Mouse (Mus musculus) hindbrain, embryonic 13.5 days (tissue): ENCODE measurements around the gene Mitf. TPM values are rescaled to one million over a fixed set of nuclear protein-coding genes. Genes with fewer than 3 reads are reported as not detected.

ENCODE experiments used
- ATAC-seq: fragments of 200-750 bp; cut with Nextera tagmentation; 2 replicates; pipeline ENCODE4 v1.8.0; 2017; ENCODE audit warnings: moderate TSS enrichment; ENCODE audit not compliant: low FRiP score
- H3K27ac ChIP-seq: fragments of 300-500 bp; sonication (generic); 2 replicates; pipeline ENCODE4 v1.5.1; 2015; ENCODE audit warnings: inconsistent platforms, mild to moderate bottlenecking, moderate library complexity
- H3K27me3 ChIP-seq: fragments of 300-500 bp; sonication (generic); 2 replicates; pipeline ENCODE4 v1.6.1; 2015; ENCODE audit warnings: mild to moderate bottlenecking, inconsistent platforms
- H3K36me3 ChIP-seq: fragments of 300-500 bp; sonication (generic); 2 replicates; pipeline ENCODE4 v1.6.1; 2015; ENCODE audit warnings: mild to moderate bottlenecking, inconsistent platforms
- H3K4me1 ChIP-seq: fragments of 300-500 bp; sonication (generic); replicated peaks from 2 replicates; pipeline ENCODE4 v1.6.1; 2015; ENCODE audit warnings: inconsistent platforms
- H3K4me2 ChIP-seq: fragments of 300-500 bp; sonication (generic); 2 replicates; pipeline ENCODE4 v1.6.1; 2015; ENCODE audit warnings: inconsistent platforms, mild to moderate bottlenecking, moderate library complexity
- H3K4me3 ChIP-seq: fragments of 300-500 bp; sonication (generic); 2 replicates; pipeline ENCODE4 v1.5.1; 2015; ENCODE audit warnings: mild to moderate bottlenecking, inconsistent platforms
- H3K9ac ChIP-seq: fragments of 300-500 bp; sonication (generic); 2 replicates; pipeline ENCODE4 v1.6.1; 2015; ENCODE audit warnings: mild to moderate bottlenecking, inconsistent platforms
- H3K9me3 ChIP-seq: fragments of 300-500 bp; sonication (generic); 2 replicates; pipeline ENCODE4 v1.6.1; 2016; ENCODE audit warnings: inconsistent platforms
- WGBS: fragments of 180-500 bp; shearing (Covaris S2); methylation state at CpG from one replicate; pipeline ENCODE4 v1.1.7; 2015; 5-methylcytosine and 5-hydroxymethylcytosine counted together
- polyA plus RNA-seq: library from polyadenylated mRNA; unstranded; fragments of >200 nt; fragmentation: Nextera tagmentation; extraction: Ambion mirVana; gene quantifications from 2 replicates; pipeline ENCODE4 v1.2.1, GENCODE M21; 2015

Gene Mitf
- polyA plus RNA-seq, 1 experiment from 2014 or later, result 2.1 TPM

GRCm38 (mm10) chr6:97887893-97888292 is 81.0 kb downstream of the Mitf start:
- WGBS, result 90% methylated on average over 4 of the region's 4 CpGs
- Histone ChIP-seq H3K9me3 (no peaks in the 10 kb centered on the region), H3K4me2 (no peak overlapping the region), H3K4me1 (peaks cover 5% of the 10 kb centered on the region; the same call in 1 of the 2 replicates), H3K9ac (no peak overlapping the region), H3K4me3 (no peak overlapping the region), H3K27ac (no peak overlapping the region), H3K27me3 (0 out of 2 replicates have a peak, but pooled peaks cover 2% of the 10 kb centered on the region), H3K36me3 (no peaks in the 10 kb centered on the region)
- ATAC-seq, result no peak

GRCm38 (mm10) chr6:97888596-97888995 is 81.7 kb downstream of the Mitf start:
- 0 out of 2 replicates have a peak, but pooled peaks cover 2% of the 10 kb centered on the region for H3K27me3 ChIP-seq
- no peak overlapping the region for H3K27ac ChIP-seq
- WGBS, result 85% methylated on average over 3 of the region's 3 CpGs
- H3K36me3 ChIP-seq, result no peaks in the 10 kb centered on the region
- no peaks in the 10 kb centered on the region for H3K9me3 ChIP-seq
- ATAC-seq, result no peak
- no peak overlapping the region for H3K4me2 ChIP-seq
- peaks cover 2% of the 10 kb centered on the region; the same call in 1 of the 2 replicates for H3K4me1 ChIP-seq
- no peak overlapping the region for H3K9ac ChIP-seq
- H3K4me3 ChIP-seq, result no peak overlapping the region

- Histone ChIP-seq H3K9ac (no peak overlapping the region), H3K27ac (no peak overlapping the region), H3K4me1 (no peaks in the 10 kb centered on the region), H3K27me3 (no peaks in the 10 kb centered on the region), H3K36me3 (no peaks in the 10 kb centered on the region), H3K4me2 (no peak overlapping the region), H3K4me3 (no peak overlapping the region), H3K9me3 (no peaks in the 10 kb centered on the region)
- no peak for ATAC-seq
- 78% methylated on average over 5 of the region's 5 CpGs for WGBS
These were observed 86.7 kb downstream of the Mitf start for GRCm38 (mm10) chr6:97893546-97893945.

GRCm38 (mm10) chr6:97897191-97897590 is 90.3 kb downstream of the Mitf start:
- Histone ChIP-seq H3K4me3 (no peak overlapping the region), H3K9ac (no peak overlapping the region), H3K36me3 (no peaks in the 10 kb centered on the region), H3K9me3 (no peaks in the 10 kb centered on the region), H3K4me2 (no peak overlapping the region), H3K4me1 (no peaks in the 10 kb centered on the region), H3K27me3 (no peaks in the 10 kb centered on the region), H3K27ac (no peak overlapping the region)
- WGBS, result 88% methylated on average over 6 of the region's 6 CpGs
- no peak for ATAC-seq

- Histone ChIP-seq H3K4me3 (no peak overlapping the region), H3K4me2 (no peak overlapping the region), H3K4me1 (no peaks in the 10 kb centered on the region), H3K36me3 (no peaks in the 10 kb centered on the region), H3K27me3 (no peaks in the 10 kb centered on the region), H3K9me3 (no peaks in the 10 kb centered on the region), H3K27ac (no peak overlapping the region), H3K9ac (no peak overlapping the region)
- no peak for ATAC-seq
- WGBS, result 83% methylated on average over 5 of the region's 5 CpGs
These were observed 91.2 kb downstream of the Mitf start for GRCm38 (mm10) chr6:97898085-97898484.

GRCm38 (mm10) chr6:97901561-97901960 is 94.7 kb downstream of the Mitf start:
- no peak for ATAC-seq
- H3K36me3 ChIP-seq, result no peaks in the 10 kb centered on the region
- 78% methylated on average over 5 of the region's 5 CpGs for WGBS
- no peak overlapping the region for H3K27ac ChIP-seq
- H3K9me3 ChIP-seq, result no peaks in the 10 kb centered on the region
- no peaks in the 10 kb centered on the region for H3K27me3 ChIP-seq
- H3K4me2 ChIP-seq, result no peak overlapping the region
- no peaks in the 10 kb centered on the region for H3K4me1 ChIP-seq
- no peak overlapping the region for H3K9ac ChIP-seq
- no peak overlapping the region for H3K4me3 ChIP-seq

GRCm38 (mm10) chr6:97902205-97902604 is 95.4 kb downstream of the Mitf start:
- no peak overlapping the region for H3K4me3 ChIP-seq
- H3K9me3 ChIP-seq, result no peaks in the 10 kb centered on the region
- WGBS, result 93% methylated on average over 1 of the region's 1 CpGs
- H3K36me3 ChIP-seq, result no peaks in the 10 kb centered on the region
- H3K4me1 ChIP-seq, result no peaks in the 10 kb centered on the region
- no peaks in the 10 kb centered on the region for H3K27me3 ChIP-seq
- ATAC-seq, result no peak
- H3K9ac ChIP-seq, result no peak overlapping the region
- no peak overlapping the region for H3K27ac ChIP-seq
- H3K4me2 ChIP-seq, result no peak overlapping the region

GRCm38 (mm10) chr6:97914768-97915167 is 107.9 kb downstream of the Mitf start:
- no peak overlapping the region for H3K9ac ChIP-seq
- no peaks in the 10 kb centered on the region for H3K36me3 ChIP-seq
- no peak for ATAC-seq
- H3K27ac ChIP-seq, result no peak overlapping the region
- H3K27me3 ChIP-seq, result no peaks in the 10 kb centered on the region
- H3K4me3 ChIP-seq, result no peak overlapping the region
- no peaks in the 10 kb centered on the region for H3K9me3 ChIP-seq
- H3K4me1 ChIP-seq, result peaks cover 6% of the 10 kb centered on the region
- 93% methylated on average over 8 of the region's 8 CpGs for WGBS
- no peak overlapping the region for H3K4me2 ChIP-seq

GRCm38 (mm10) chr6:97916386-97916903 is 109.6 kb downstream of the Mitf start:
- H3K4me1 ChIP-seq, result peaks cover 6% of the 10 kb centered on the region
- no peak for ATAC-seq
- no peak overlapping the region for H3K27ac ChIP-seq
- no peak overlapping the region for H3K9ac ChIP-seq
- H3K36me3 ChIP-seq, result no peaks in the 10 kb centered on the region
- no peaks in the 10 kb centered on the region for H3K27me3 ChIP-seq
- no peak overlapping the region for H3K4me2 ChIP-seq
- H3K4me3 ChIP-seq, result no peak overlapping the region
- 81% methylated on average over 7 of the region's 7 CpGs for WGBS
- H3K9me3 ChIP-seq, result no peaks in the 10 kb centered on the region

- Histone ChIP-seq H3K9ac (no peak overlapping the region), H3K4me2 (no peak overlapping the region), H3K27me3 (no peaks in the 10 kb centered on the region), H3K4me3 (no peak overlapping the region), H3K36me3 (no peaks in the 10 kb centered on the region), H3K4me1 (peaks cover 6% of the 10 kb centered on the region), H3K9me3 (no peaks in the 10 kb centered on the region), H3K27ac (no peak overlapping the region)
- 62% methylated on average over 4 of the region's 4 CpGs for WGBS
- ATAC-seq, result no peak
These were observed 111.2 kb downstream of the Mitf start for GRCm38 (mm10) chr6:97918051-97918450.

- H3K4me2 ChIP-seq, result no peak overlapping the region
- H3K9me3 ChIP-seq, result no peaks in the 10 kb centered on the region
- no peak overlapping the region for H3K27ac ChIP-seq
- no peak for ATAC-seq
- H3K36me3 ChIP-seq, result no peaks in the 10 kb centered on the region
- H3K9ac ChIP-seq, result no peak overlapping the region
- H3K4me3 ChIP-seq, result no peak overlapping the region
- H3K4me1 ChIP-seq, result peaks cover 6% of the 10 kb centered on the region
- no peaks in the 10 kb centered on the region for H3K27me3 ChIP-seq
- 54% methylated on average over 7 of the region's 7 CpGs for WGBS
These were observed 111.6 kb downstream of the Mitf start for GRCm38 (mm10) chr6:97918481-97918880.

GRCm38 (mm10) chr6:97919287-97919686 is 112.4 kb downstream of the Mitf start:
- no peak for ATAC-seq

GRCm38 (mm10) chr6:97921591-97921990 is 114.7 kb downstream of the Mitf start:
- Histone ChIP-seq H3K4me1 (peaks cover 6% of the 10 kb centered on the region), H3K4me3 (no peak overlapping the region), H3K36me3 (no peaks in the 10 kb centered on the region), H3K4me2 (no peak overlapping the region), H3K27ac (no peak overlapping the region), H3K9ac (no peak overlapping the region), H3K27me3 (no peaks in the 10 kb centered on the region), H3K9me3 (no peaks in the 10 kb centered on the region)
- ATAC-seq, result no peak
- WGBS, result 90% methylated on average over 6 of the region's 6 CpGs

More at GRCm38 (mm10) chr6:97919287-97919686, 112.4 kb downstream of the Mitf start:
- no peaks in the 10 kb centered on the region for H3K36me3 ChIP-seq
- no peak overlapping the region for H3K27ac ChIP-seq
- H3K9me3 ChIP-seq, result no peaks in the 10 kb centered on the region
- no peak overlapping the region for H3K4me3 ChIP-seq
- H3K4me1 ChIP-seq, result peaks cover 6% of the 10 kb centered on the region
- no peak overlapping the region for H3K4me2 ChIP-seq
- H3K27me3 ChIP-seq, result no peaks in the 10 kb centered on the region
- H3K9ac ChIP-seq, result no peak overlapping the region
- WGBS, result 54% methylated on average over 8 of the region's 8 CpGs
